Mouse (Mus musculus): ENCODE data around the gene Id3. TPM values are rescaled to one million over a fixed set of nuclear protein-coding genes. Genes with fewer than 3 reads are reported as not detected.
A peak's percentile ranks its signal among the peaks of the same experiment; 100 is the strongest.

Gene Id3
- polyA plus RNA-seq, 1 experiment = 780 TPM

GRCm38 (mm10) chr4:136127670-136128069 lies 15.6 kb upstream of the Id3 start:
- Histone ChIP-seq H3K79me3 (ENCODE audit: low read depth) (no peaks in the 10 kb centered on the region), H3K27me3 (ENCODE audit: control insufficient read depth, insufficient read depth, insufficient read length) (no peaks in the 10 kb centered on the region), H3K36me3 (ENCODE audit: control insufficient read depth, insufficient read depth) (no peaks in the 10 kb centered on the region), H3ac (ENCODE audit: control insufficient read depth, insufficient read length, low read depth) (no peak overlapping the region), H3K79me2 (ENCODE audit: control insufficient read depth, insufficient read depth) (no peaks in the 10 kb centered on the region), H3K4me3 (ENCODE audit: insufficient read depth, poor library complexity, severe bottlenecking) (no peak overlapping the region)
- TF ChIP-seq CEBPB (IDR thresholded peaks at IDR 0.05; ENCODE audit: low read depth) (no peak), MAX (IDR thresholded peaks at IDR 0.05) (no peak), USF1 (IDR thresholded peaks at IDR 0.05; ENCODE audit: low read depth) (no peak), CTCF (IDR thresholded peaks at IDR 0.05; ENCODE audit: control insufficient read depth, insufficient read depth, insufficient read length) (no peak), FOSL1 (IDR thresholded peaks at IDR 0.05; ENCODE audit: insufficient read depth, low read length, poor library complexity, severe bottlenecking) (no peak), MYOG (IDR thresholded peaks at IDR 0.05; ENCODE audit: control insufficient read depth, extremely low read depth, insufficient read length) (no peak), MYOD1 (IDR thresholded peaks at IDR 0.05; ENCODE audit: control insufficient read depth, insufficient read length, low read depth) (no peak)

- H3K79me2 ChIP-seq (ENCODE audit: control insufficient read depth, insufficient read depth) = no peaks in the 10 kb centered on the region
- TF ChIP-seq USF1 (IDR thresholded peaks at IDR 0.05; ENCODE audit: low read depth) = no peak
- TF ChIP-seq CEBPB (IDR thresholded peaks at IDR 0.05; ENCODE audit: low read depth) = no peak
- TF ChIP-seq CTCF (IDR thresholded peaks at IDR 0.05; ENCODE audit: control insufficient read depth, insufficient read depth, insufficient read length) = no peak
- TF ChIP-seq MAX (IDR thresholded peaks at IDR 0.05) = no peak
- TF ChIP-seq FOSL1 (IDR thresholded peaks at IDR 0.05; ENCODE audit: insufficient read depth, low read length, poor library complexity, severe bottlenecking) = no peak
- no peak for TF ChIP-seq MYOG (IDR thresholded peaks at IDR 0.05; ENCODE audit: control insufficient read depth, extremely low read depth, insufficient read length)
- TF ChIP-seq MYOD1 (IDR thresholded peaks at IDR 0.05; ENCODE audit: control insufficient read depth, insufficient read length, low read depth) = no peak
- H3ac ChIP-seq (ENCODE audit: control insufficient read depth, insufficient read length, low read depth) = no peak overlapping the region
- H3K36me3 ChIP-seq (ENCODE audit: control insufficient read depth, insufficient read depth) = no peaks in the 10 kb centered on the region
- no peak overlapping the region for H3K4me3 ChIP-seq (ENCODE audit: insufficient read depth, poor library complexity, severe bottlenecking)
- H3K27me3 ChIP-seq (ENCODE audit: control insufficient read depth, insufficient read depth, insufficient read length) = no peaks in the 10 kb centered on the region
- no peaks in the 10 kb centered on the region for H3K79me3 ChIP-seq (ENCODE audit: low read depth)
These were observed 13.5 kb upstream of the Id3 start for GRCm38 (mm10) chr4:136129842-136130241.

DNA sequence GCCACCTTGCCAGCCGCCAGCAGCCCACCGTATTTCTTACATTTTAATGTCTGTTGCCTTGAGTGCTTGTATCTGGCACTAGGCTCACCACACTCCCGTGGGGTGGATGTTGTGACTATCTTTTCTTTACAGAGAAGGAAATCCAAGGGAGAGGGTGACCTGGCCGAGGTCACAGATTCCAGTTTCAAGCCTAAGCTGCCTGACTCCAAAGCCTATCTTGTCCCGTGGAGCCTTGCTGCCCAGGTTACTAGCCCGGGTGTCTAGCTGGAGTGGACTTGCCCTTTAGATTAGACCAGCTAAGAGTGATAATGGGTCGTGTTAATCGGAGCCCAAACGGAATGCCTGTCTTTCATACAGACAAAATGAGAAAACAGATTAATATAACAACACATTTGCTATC lies 9.5 kb upstream of the Id3 start:
- Histone ChIP-seq H3K4me3 (ENCODE audit: insufficient read depth, poor library complexity, severe bottlenecking) (no peak overlapping the region), H3K79me2 (ENCODE audit: control insufficient read depth, insufficient read depth) (no peaks in the 10 kb centered on the region), H3K79me3 (ENCODE audit: low read depth) (no peaks in the 10 kb centered on the region), H3K36me3 (ENCODE audit: control insufficient read depth, insufficient read depth) (no peaks in the 10 kb centered on the region), H3ac (ENCODE audit: control insufficient read depth, insufficient read length, low read depth) (no peak overlapping the region), H3K27me3 (ENCODE audit: control insufficient read depth, insufficient read depth, insufficient read length) (no peaks in the 10 kb centered on the region)
- TF ChIP-seq FOSL1 (IDR thresholded peaks at IDR 0.05; ENCODE audit: insufficient read depth, low read length, poor library complexity, severe bottlenecking) = no peak
- TF ChIP-seq CTCF (IDR thresholded peaks at IDR 0.05; ENCODE audit: control insufficient read depth, insufficient read depth, insufficient read length) = no peak
- TF ChIP-seq MYOD1 (IDR thresholded peaks at IDR 0.05; ENCODE audit: control insufficient read depth, insufficient read length, low read depth) = no peak
- no peak for TF ChIP-seq CEBPB (IDR thresholded peaks at IDR 0.05; ENCODE audit: low read depth)
- no peak for TF ChIP-seq USF1 (IDR thresholded peaks at IDR 0.05; ENCODE audit: low read depth)
- TF ChIP-seq MYOG (IDR thresholded peaks at IDR 0.05; ENCODE audit: control insufficient read depth, extremely low read depth, insufficient read length) = no peak
- TF ChIP-seq MAX (IDR thresholded peaks at IDR 0.05) = no peak

DNA sequence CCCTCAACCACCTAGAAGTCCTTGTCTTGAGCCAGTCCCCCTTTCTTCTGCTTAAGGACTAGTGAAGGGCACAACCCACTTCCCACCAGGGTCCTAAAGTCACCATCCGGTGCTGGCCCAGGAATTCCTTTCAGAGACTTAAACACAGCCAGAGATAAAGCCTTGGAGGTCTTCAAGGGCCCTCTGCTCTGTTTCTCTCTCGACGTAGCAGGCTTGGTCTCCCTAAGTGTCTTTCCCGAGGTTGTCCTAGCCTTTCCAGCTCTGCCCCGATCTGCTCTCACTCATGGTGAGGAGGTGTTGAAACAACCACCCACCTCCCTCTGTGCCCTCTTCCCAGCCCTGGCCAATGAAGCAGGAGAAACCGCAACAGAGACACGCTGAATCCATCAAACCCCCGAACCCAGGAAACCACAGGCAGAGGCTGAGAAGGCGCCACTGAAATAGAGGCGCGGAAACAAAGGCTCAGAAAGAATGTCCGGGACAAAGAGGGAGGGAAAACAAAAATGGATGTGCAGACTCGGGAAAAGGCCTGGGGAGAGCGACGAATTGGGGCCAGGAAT lies 8.8 kb upstream of the Id3 start:
- Histone ChIP-seq H3ac (ENCODE audit: control insufficient read depth, insufficient read length, low read depth) (peak overlapping the region; percentile 63), H3K4me3 (ENCODE audit: insufficient read depth, poor library complexity, severe bottlenecking) (peak overlapping the region; percentile 3), H3K79me3 (ENCODE audit: low read depth) (no peaks in the 10 kb centered on the region), H3K79me2 (ENCODE audit: control insufficient read depth, insufficient read depth) (no peaks in the 10 kb centered on the region), H3K36me3 (ENCODE audit: control insufficient read depth, insufficient read depth) (no peaks in the 10 kb centered on the region), H3K27me3 (ENCODE audit: control insufficient read depth, insufficient read depth, insufficient read length) (no peaks in the 10 kb centered on the region)
- TF ChIP-seq CEBPB (IDR thresholded peaks at IDR 0.05; ENCODE audit: low read depth) (no peak), MAX (IDR thresholded peaks at IDR 0.05) (no peak), MYOD1 (IDR thresholded peaks at IDR 0.05; ENCODE audit: control insufficient read depth, insufficient read length, low read depth) (no peak), CTCF (IDR thresholded peaks at IDR 0.05; ENCODE audit: control insufficient read depth, insufficient read depth, insufficient read length) (no peak), MYOG (IDR thresholded peaks at IDR 0.05; ENCODE audit: control insufficient read depth, extremely low read depth, insufficient read length) (no peak), USF1 (IDR thresholded peaks at IDR 0.05; ENCODE audit: low read depth) (no peak), FOSL1 (IDR thresholded peaks at IDR 0.05; ENCODE audit: insufficient read depth, low read length, poor library complexity, severe bottlenecking) (no peak)

DNA sequence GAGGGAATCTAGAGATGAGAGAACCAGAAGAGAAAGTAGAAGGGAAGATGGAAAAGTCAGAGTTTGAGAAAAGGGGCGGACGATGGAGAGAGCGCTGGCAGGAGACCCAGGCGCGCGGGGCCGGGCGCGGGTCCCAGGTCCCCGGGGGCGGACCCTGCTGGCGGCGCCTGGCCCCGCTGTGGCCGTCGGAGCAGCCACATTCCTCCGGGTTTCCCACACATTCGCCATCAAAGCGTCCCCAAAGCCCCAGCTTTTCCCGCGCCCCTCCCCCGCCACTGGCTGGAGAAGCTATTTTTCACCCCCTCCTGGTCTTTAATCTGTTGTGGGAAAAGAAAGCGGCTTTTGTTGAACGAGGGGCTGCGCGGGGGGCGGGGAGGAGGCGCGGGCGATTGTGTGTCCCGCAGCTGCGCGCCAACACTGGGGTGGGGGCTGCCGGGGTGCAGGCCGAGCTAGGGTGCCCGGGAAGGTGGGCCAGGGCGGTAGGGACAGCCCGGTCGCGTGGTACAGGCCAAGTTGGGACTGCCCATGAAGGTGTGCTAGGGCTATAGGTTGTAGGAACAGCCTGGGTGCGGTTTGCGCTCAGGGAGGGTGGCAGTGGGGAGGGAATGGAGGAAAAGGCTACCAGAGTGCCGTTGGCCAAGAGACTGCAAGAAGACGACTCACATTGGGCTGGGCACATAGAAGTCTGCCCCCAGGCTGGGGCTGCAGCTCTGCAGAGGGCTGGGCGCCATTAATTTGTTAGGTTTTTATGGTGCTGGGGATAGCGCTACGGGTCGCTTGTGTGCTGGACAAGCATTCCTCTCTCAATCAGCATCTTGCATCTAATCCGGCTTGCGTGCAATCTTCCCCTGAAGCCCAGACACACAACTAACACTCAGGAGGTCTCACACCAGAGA lies 8.1 kb upstream of the Id3 start:
- no peak for TF ChIP-seq MYOD1 (IDR thresholded peaks at IDR 0.05; ENCODE audit: control insufficient read depth, insufficient read length, low read depth)
- no peak for TF ChIP-seq MAX (IDR thresholded peaks at IDR 0.05)
- no peak for TF ChIP-seq CEBPB (IDR thresholded peaks at IDR 0.05; ENCODE audit: low read depth)
- no peak for TF ChIP-seq FOSL1 (IDR thresholded peaks at IDR 0.05; ENCODE audit: insufficient read depth, low read length, poor library complexity, severe bottlenecking)
- no peak for TF ChIP-seq USF1 (IDR thresholded peaks at IDR 0.05; ENCODE audit: low read depth)
- TF ChIP-seq CTCF (IDR thresholded peaks at IDR 0.05; ENCODE audit: control insufficient read depth, insufficient read depth, insufficient read length) = no peak
- no peak for TF ChIP-seq MYOG (IDR thresholded peaks at IDR 0.05; ENCODE audit: control insufficient read depth, extremely low read depth, insufficient read length)
- Histone ChIP-seq H3K4me3 (ENCODE audit: insufficient read depth, poor library complexity, severe bottlenecking) (peak overlapping the region; percentile 6), H3K27me3 (ENCODE audit: control insufficient read depth, insufficient read depth, insufficient read length) (no peaks in the 10 kb centered on the region)

More for the DNA sequence above, 8.1 kb upstream of the Id3 start:
- no peaks in the 10 kb centered on the region for H3K79me2 ChIP-seq (ENCODE audit: control insufficient read depth, insufficient read depth)
- peak overlapping the region; percentile 63 for H3ac ChIP-seq (ENCODE audit: control insufficient read depth, insufficient read length, low read depth)
- no peaks in the 10 kb centered on the region for H3K79me3 ChIP-seq (ENCODE audit: low read depth)
- H3K36me3 ChIP-seq (ENCODE audit: control insufficient read depth, insufficient read depth) = no peaks in the 10 kb centered on the region
